Mouse (Mus musculus) C2C12 (cell line): ENCODE results near the gene Thbd. TPM values are rescaled to one million over a fixed set of nuclear protein-coding genes. Genes with fewer than 3 reads are reported as not detected.
A peak's percentile ranks its signal among the peaks of the same experiment; 100 is the strongest.

Experiments
- H3K27me3 ChIP-seq: one replicate; pipeline ENCODE4 v1.6.1; 2011; ENCODE audit not compliant: control insufficient read depth, insufficient read depth, insufficient read length
- H3K36me3 ChIP-seq: one replicate; pipeline ENCODE4 v1.6.1; 2011; ENCODE audit not compliant: control insufficient read depth, insufficient read depth
- H3K4me3 ChIP-seq: one replicate; pipeline ENCODE4 v1.5.1; 2011; ENCODE audit warnings: mild to moderate bottlenecking, control low read depth; ENCODE audit not compliant: poor library complexity, insufficient read depth, severe bottlenecking
- H3K79me2 ChIP-seq: one replicate; pipeline ENCODE4 v1.6.1; 2011; ENCODE audit not compliant: control insufficient read depth, insufficient read depth
- H3K79me3 ChIP-seq: one replicate; pipeline ENCODE4 v1.6.1; 2011; ENCODE audit warnings: low read depth, control low read depth
- H3ac ChIP-seq: one replicate; pipeline ENCODE3; 2011; ENCODE audit warnings: low read depth; ENCODE audit not compliant: control insufficient read depth, insufficient read length
- CEBPB ChIP-seq: IDR thresholded peaks from one replicate; pipeline ENCODE4 v1.6.1; 2011; ENCODE audit warnings: low read depth, mild to moderate bottlenecking, control low read depth, moderate library complexity
- CTCF ChIP-seq: IDR thresholded peaks from one replicate; pipeline ENCODE4 v1.5.1; 2011; ENCODE audit not compliant: control insufficient read depth, insufficient read depth, insufficient read length
- FOSL1 ChIP-seq: IDR thresholded peaks from one replicate; pipeline ENCODE4 v1.8.0; 2011; ENCODE audit warnings: mild to moderate bottlenecking, low read length; ENCODE audit not compliant: poor library complexity, insufficient read depth, severe bottlenecking
- MAX ChIP-seq: IDR thresholded peaks from one replicate; pipeline ENCODE4 v1.6.1; 2011; ENCODE audit warnings: mild to moderate bottlenecking, control low read depth
- MYOD1 ChIP-seq: IDR thresholded peaks from one replicate; pipeline ENCODE4 v1.6.1; 2011; ENCODE audit warnings: low read depth; ENCODE audit not compliant: control insufficient read depth, insufficient read length
- MYOG ChIP-seq: IDR thresholded peaks from one replicate; pipeline ENCODE4 v1.6.1; 2011; ENCODE audit not compliant: control insufficient read depth, insufficient read length; ENCODE audit errors: extremely low read depth
- USF1 ChIP-seq: IDR thresholded peaks from one replicate; pipeline ENCODE4 v1.6.1; 2011; ENCODE audit warnings: low read depth, mild to moderate bottlenecking, control low read depth, moderate library complexity
- polyA plus RNA-seq: library from polyadenylated mRNA; unstranded; fragments of >200 nt; fragmentation: generic; extraction: Trizol; gene quantifications from one replicate; pipeline ENCODE4 v1.2.1, GENCODE M21; 2012; ENCODE audit warnings: missing spikeins

Thbd gene
- polyA plus RNA-seq, 1 experiment, result 4.2 TPM

DNA sequence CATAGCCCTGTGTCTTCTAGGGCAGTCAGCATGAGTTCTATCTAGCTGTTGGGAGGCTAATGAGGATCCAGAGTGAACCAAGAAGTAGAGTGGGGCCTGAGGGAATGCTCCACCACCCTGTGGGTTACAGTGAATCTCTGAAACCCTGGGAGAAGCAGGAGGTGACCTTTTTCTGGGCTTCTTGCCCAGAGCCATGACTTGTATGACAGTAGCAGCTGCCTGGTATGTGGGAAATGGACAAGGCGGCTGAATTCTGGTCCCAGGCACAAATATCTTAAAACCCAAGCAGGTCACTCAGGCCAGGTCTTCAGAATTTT lies 10.2 kb downstream of the Thbd start:
- no peak overlapping the region for H3ac ChIP-seq
- TF ChIP-seq MYOG (no peak), MYOD1 (peak; percentile 92)
- H3K79me3 ChIP-seq, result no peaks in the 10 kb centered on the region
- no peak overlapping the region for H3K4me3 ChIP-seq
- no peaks in the 10 kb centered on the region for H3K79me2 ChIP-seq
- no peaks in the 10 kb centered on the region for H3K27me3 ChIP-seq
- H3K36me3 ChIP-seq, result no peaks in the 10 kb centered on the region

DNA sequence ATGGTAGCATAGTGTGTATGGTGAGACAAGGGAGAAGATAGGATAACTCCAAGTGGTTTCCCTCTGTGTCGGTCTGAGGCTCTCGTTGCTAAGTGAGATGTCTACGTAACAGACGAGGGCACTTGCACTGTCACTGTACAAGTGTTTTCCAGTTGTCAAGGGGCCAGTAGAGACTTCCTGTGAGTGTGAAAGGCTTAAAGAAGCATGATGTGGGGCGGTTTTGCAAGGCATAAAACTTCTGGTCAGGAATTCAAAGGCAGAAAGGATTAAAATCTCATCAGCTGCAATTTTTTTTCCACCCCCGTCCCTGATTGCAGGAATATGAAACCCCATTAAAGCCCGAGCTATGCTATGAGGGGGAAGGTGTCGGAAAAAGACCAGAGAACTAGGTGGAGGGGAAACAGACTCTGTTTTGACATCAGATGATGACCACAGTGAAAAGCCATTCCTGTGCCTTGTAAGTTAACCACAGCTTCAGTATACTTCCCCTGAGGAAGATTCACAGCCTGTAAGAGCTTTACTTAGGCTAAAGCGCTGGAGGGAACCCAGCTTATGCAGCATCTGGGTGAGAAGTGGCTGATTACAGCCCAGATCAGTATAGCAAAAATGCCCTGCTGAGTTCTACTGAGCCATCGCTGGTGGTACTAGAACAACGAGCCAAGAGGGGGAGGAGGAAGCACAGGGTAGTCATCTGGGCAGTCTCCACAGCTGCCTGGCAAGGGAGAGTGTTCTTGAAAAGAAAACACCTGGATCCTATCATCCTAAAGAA lies 10.8 kb downstream of the Thbd start:
- H3K79me2 ChIP-seq, result no peaks in the 10 kb centered on the region
- TF ChIP-seq MYOD1, result no peak
- TF ChIP-seq MYOG, result no peak
- H3K27me3 ChIP-seq, result no peaks in the 10 kb centered on the region
- H3K36me3 ChIP-seq, result no peaks in the 10 kb centered on the region
- H3K79me3 ChIP-seq, result no peaks in the 10 kb centered on the region
- peak overlapping the region; percentile 25 for H3ac ChIP-seq
- no peak overlapping the region for H3K4me3 ChIP-seq

DNA sequence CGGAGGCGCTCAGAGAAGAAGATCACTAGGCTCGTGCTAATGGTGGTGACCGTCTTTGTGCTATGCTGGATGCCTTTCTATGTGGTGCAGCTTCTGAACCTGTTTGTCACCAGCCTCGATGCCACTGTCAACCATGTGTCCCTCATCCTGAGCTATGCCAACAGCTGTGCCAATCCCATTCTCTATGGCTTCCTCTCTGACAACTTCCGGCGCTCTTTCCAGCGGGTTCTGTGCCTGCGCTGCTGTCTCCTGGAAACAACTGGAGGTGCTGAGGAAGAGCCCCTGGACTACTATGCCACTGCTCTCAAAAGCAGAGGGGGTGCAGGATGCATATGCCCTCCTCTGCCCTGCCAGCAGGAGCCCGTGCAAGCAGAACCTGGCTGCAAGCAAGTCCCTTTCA lies 11.8 kb downstream of the Thbd start:
- Histone ChIP-seq H3K27me3 (no peaks in the 10 kb centered on the region), H3K79me2 (no peaks in the 10 kb centered on the region), H3K79me3 (no peaks in the 10 kb centered on the region), H3K36me3 (no peaks in the 10 kb centered on the region), H3ac (no peak overlapping the region), H3K4me3 (no peak overlapping the region)
- no peak for TF ChIP-seq CEBPB
- TF ChIP-seq USF1, result no peak
- TF ChIP-seq CTCF, result no peak
- TF ChIP-seq MYOG, result no peak
- TF ChIP-seq MAX, result no peak
- TF ChIP-seq MYOD1, result no peak
- no peak for TF ChIP-seq FOSL1

DNA sequence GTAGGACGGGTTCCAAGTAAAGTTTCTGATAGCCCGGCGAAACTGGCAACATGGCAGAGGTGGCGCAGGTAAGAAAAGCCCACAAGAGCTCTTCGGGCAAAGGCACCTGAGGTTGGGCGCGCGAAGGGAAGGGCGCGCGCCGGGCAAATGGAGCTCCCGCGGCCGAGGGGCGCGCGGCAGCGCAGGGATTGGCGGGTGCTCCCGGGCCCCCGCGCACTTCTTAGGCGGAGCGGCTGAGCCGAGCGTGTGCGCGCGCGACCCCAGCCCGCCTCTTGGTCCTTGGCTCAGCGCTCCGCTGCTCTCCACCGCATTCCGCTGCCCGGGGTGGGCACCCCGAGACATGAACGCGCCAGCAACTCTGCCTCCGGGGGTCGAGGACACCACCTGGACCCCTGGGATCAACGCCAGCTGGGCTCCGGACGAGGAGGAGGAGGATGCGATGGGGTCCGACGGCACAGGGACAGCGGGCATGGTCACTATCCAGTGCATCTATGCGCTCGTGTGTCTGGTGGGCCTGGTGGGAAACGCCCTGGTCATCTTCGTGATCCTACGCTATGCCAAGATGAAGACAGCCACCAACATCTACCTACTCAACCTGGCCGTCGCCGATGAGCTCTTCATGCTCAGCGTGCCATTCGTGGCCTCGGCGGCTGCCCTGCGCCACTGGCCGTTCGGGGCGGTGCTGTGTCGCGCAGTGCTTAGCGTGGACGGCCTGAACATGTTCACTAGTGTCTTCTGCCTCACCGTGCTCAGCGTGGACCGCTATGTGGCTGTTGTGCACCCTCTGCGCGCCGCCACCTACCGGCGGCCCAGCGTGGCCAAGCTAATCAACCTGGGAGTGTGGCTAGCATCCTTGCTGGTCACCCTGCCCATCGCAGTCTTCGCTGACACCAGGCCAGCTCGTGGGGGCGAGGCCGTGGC lies 12.6 kb downstream of the Thbd start, which contains the start of gene Sstr4:
Sstr4 (plus strand) TSS at position 214 of the 921 bp plus-strand sequence.
- Histone ChIP-seq H3K4me3 (no peak within 1 kb of the TSS), H3K36me3 (no peaks in the 10 kb centered on the region), H3K79me3 (no peaks in the 10 kb centered on the region), H3K79me2 (no peaks in the 10 kb centered on the region), H3ac (no peak within 1 kb of the TSS), H3K27me3 (no peaks in the 10 kb centered on the region)
- no peak for TF ChIP-seq MAX
- no peak for TF ChIP-seq CTCF
- no peak for TF ChIP-seq USF1
- TF ChIP-seq MYOD1, result no peak
- TF ChIP-seq MYOG, result no peak
- TF ChIP-seq FOSL1, result no peak
- no peak for TF ChIP-seq CEBPB

DNA sequence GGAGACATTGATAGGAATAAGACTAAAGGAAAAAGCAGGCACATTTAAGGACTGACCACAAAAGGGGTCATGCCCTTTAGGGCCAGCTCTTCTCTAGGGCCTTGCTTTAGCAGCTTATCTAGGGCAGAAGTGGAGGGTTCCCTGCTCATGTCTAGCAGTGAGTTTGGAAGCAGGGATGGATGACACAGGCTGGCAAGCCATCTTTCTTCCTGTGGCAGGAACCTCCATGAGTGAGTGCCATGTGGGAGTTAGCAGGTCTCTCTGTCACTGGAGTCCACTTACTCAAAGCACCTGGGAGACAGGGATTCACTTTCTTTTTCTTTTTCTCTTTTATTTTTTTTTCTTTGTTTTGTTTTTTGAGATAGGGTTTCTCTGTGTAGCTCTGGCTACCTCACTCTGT lies 14.1 kb downstream of the Thbd start:
- TF ChIP-seq MYOD1 (no peak), USF1 (no peak), CTCF (no peak), MAX (no peak), CEBPB (no peak), MYOG (no peak), FOSL1 (no peak)
- no peak overlapping the region for H3K4me3 ChIP-seq
- H3K27me3 ChIP-seq, result no peaks in the 10 kb centered on the region
- no peaks in the 10 kb centered on the region for H3K36me3 ChIP-seq
- H3ac ChIP-seq, result no peak overlapping the region
- no peaks in the 10 kb centered on the region for H3K79me3 ChIP-seq
- H3K79me2 ChIP-seq, result no peaks in the 10 kb centered on the region

DNA sequence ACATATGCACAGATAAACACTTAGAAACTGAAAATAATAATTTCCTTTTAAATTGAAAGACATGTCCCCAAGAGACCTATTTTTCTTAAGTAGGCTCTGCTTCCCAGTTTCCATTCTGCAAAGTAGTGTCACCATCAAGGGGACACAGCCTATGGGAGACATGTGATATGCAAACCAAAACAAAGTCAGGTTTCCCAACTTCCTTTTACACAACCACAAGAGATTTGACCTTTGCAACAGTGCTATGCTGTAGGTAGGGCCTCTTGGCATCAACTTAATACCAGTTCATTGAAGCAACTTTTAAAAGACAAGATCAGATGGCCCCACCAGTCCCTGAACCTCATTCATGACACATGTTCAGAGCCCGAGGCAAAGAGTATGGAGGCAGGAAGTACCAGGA lies 14.8 kb downstream of the Thbd start:
- no peak overlapping the region for H3ac ChIP-seq
- no peaks in the 10 kb centered on the region for H3K27me3 ChIP-seq
- TF ChIP-seq CTCF, result no peak
- TF ChIP-seq FOSL1, result no peak
- TF ChIP-seq CEBPB, result no peak
- no peak for TF ChIP-seq MYOD1
- TF ChIP-seq MYOG, result no peak
- TF ChIP-seq USF1, result no peak
- no peak for TF ChIP-seq MAX

More for the DNA sequence above, 14.8 kb downstream of the Thbd start:
- no peaks in the 10 kb centered on the region for H3K36me3 ChIP-seq
- H3K79me2 ChIP-seq, result no peaks in the 10 kb centered on the region
- no peak overlapping the region for H3K4me3 ChIP-seq
- H3K79me3 ChIP-seq, result no peaks in the 10 kb centered on the region
